Mouse (Mus musculus) erythroblast, embryonic 14.5 days (primary cell): ENCODE measurements at regions not wholly inside any gene's neighbourhood (a gene's known extent, or its start where the extent isn't known, plus 50 kb on each side); places are given as distances from the start of the nearest gene placed in this dataset.
"Not testable (repeated sequence)": the region's sequence is repeated elsewhere in the genome, so short reads cannot be mapped to it uniquely, and the experiment has no call there.

Experiments
- H3K27me3 ChIP-seq: 2 replicates; pipeline ENCODE4 v1.6.1; 2012; ENCODE audit warnings: inconsistent platforms; ENCODE audit not compliant: control insufficient read depth
- H3K36me3 ChIP-seq: 2 replicates; pipeline ENCODE4 v1.6.1; 2012; ENCODE audit warnings: mild to moderate bottlenecking, inconsistent platforms; ENCODE audit not compliant: control insufficient read depth
- H3K4me1 ChIP-seq: 2 replicates; pipeline ENCODE4 v1.6.1; 2012; ENCODE audit warnings: inconsistent platforms; ENCODE audit not compliant: control insufficient read depth
- H3K4me3 ChIP-seq: replicated peaks from 2 replicates; pipeline ENCODE3; 2012; ENCODE audit warnings: moderate library complexity, mild to moderate bottlenecking, inconsistent platforms
- H3K9me3 ChIP-seq: 2 replicates; pipeline ENCODE4 v1.6.1; 2012; ENCODE audit warnings: low read length, inconsistent platforms, mixed read lengths; ENCODE audit not compliant: control insufficient read depth
- GATA1 ChIP-seq: IDR thresholded peaks from 2 replicates; pipeline ENCODE4 v1.6.1; 2012; ENCODE audit warnings: low read length, inconsistent platforms, mixed read lengths
- TAL1 ChIP-seq: IDR thresholded peaks from 3 replicates; pipeline ENCODE4 v1.6.1; 2012; ENCODE audit warnings: low read length, inconsistent platforms, mixed read lengths

- Histone ChIP-seq H3K27me3 (no peaks in the 10 kb centered on the region), H3K4me3 (no peak overlapping the region), H3K9me3 (no peaks in the 10 kb centered on the region), H3K36me3 (no peaks in the 10 kb centered on the region), H3K4me1 (peaks cover 36% of the 10 kb centered on the region)
- TF ChIP-seq TAL1 (no peak), GATA1 (no peak)
These were observed 114.6 kb downstream of the Car2 start for GRCm38 (mm10) chr3:15000657-15001056.

DNA sequence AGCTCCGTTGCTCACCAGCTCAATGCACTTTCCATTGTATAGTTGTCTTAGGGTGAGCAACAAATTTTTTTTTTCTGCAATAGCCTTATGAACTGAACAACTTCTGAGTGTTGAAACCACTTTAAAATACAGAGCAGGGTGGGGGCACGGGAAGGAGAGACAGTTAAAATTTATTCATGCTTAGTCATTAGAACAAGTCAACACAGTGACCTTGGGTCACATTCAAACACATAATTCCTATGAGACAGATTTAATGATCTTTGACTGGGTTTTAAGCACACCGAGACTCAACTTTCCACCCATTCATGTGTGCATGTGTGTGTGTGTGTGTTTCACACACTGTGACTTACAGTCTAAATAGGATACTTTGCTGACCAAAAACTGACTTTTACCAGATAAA is 121.7 kb downstream of the Car2 start:
- no peaks in the 10 kb centered on the region for H3K27me3 ChIP-seq
- H3K36me3 ChIP-seq, result no peaks in the 10 kb centered on the region
- no peak for TF ChIP-seq TAL1
- peaks cover 1% of the 10 kb centered on the region; the same call in 1 of the 2 replicates for H3K4me1 ChIP-seq
- H3K4me3 ChIP-seq, result no peak overlapping the region
- H3K9me3 ChIP-seq, result no peaks in the 10 kb centered on the region

- H3K4me3 ChIP-seq, result no peak overlapping the region
- no peaks in the 10 kb centered on the region for H3K9me3 ChIP-seq
- H3K36me3 ChIP-seq, result no peaks in the 10 kb centered on the region
- peaks cover 1% of the 10 kb centered on the region; the same call in 1 of the 2 replicates for H3K4me1 ChIP-seq
- no peak for TF ChIP-seq GATA1
- TF ChIP-seq TAL1, result no peak
- H3K27me3 ChIP-seq, result no peaks in the 10 kb centered on the region
These were observed 122.4 kb downstream of the Car2 start for GRCm38 (mm10) chr3:15008501-15008900.

DNA sequence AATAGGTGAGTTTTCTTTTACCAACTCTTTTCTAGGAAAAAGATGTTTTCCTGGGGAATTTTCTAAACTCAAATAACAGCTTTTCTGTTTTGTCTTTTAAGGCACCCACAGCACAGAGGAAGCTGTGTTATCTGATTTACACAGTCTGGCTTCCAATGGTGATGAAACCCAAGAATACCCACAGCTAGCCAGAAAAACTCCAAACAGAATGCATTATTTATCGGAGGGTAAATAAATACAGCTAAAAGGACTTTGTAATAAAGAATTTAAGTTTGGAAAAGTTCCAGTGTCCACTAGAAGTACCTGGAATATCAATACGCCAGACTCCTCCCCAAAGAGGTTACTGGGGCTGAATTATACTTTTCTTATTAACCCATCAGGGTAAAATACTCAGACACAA is 123.7 kb downstream of the Car2 start:
- Histone ChIP-seq H3K4me1 (peaks cover 1% of the 10 kb centered on the region; the same call in 1 of the 2 replicates), H3K9me3 (no peaks in the 10 kb centered on the region), H3K4me3 (no peak overlapping the region), H3K27me3 (no peaks in the 10 kb centered on the region), H3K36me3 (no peaks in the 10 kb centered on the region)
- TF ChIP-seq TAL1 (no peak), GATA1 (no peak)

DNA sequence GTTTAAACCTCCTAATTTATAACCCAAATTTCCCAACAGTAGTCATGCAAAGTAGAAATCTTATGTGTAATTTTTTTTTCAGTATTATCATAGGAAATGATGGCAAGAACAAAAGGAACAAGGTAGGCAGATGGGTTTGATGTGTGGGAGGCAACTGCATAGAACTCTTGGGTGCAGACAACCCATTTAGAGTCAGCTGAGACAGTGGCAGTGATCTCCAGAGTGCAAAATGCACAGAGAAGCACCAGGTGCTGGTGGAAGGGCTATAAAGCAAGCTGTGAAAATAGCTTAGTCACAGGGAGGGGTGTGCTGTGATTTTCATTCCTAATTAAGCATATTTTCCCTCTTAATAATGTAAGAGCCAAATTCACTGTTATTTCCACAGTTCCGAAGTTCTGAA is 130.5 kb downstream of the Car2 start:
- no peak for TF ChIP-seq TAL1
- TF ChIP-seq GATA1, result no peak
- H3K4me1 ChIP-seq, result peaks cover 1% of the 10 kb centered on the region; the same call in 1 of the 2 replicates
- H3K9me3 ChIP-seq, result no peaks in the 10 kb centered on the region
- H3K4me3 ChIP-seq, result no peak overlapping the region
- H3K27me3 ChIP-seq, result no peaks in the 10 kb centered on the region
- H3K36me3 ChIP-seq, result no peaks in the 10 kb centered on the region

- H3K9me3 ChIP-seq, result no peaks in the 10 kb centered on the region
- no peaks in the 10 kb centered on the region for H3K27me3 ChIP-seq
- peaks cover 2% of the 10 kb centered on the region for H3K4me1 ChIP-seq
- TF ChIP-seq TAL1, result no peak
- TF ChIP-seq GATA1, result no peak
- no peaks in the 10 kb centered on the region for H3K36me3 ChIP-seq
- H3K4me3 ChIP-seq, result no peak overlapping the region
These were observed 136.7 kb downstream of the Car2 start for GRCm38 (mm10) chr3:15022773-15023172.

- Histone ChIP-seq H3K27me3 (no peaks in the 10 kb centered on the region), H3K4me1 (no peaks in the 10 kb centered on the region), H3K4me3 (no peak overlapping the region), H3K9me3 (no peaks in the 10 kb centered on the region), H3K36me3 (no peaks in the 10 kb centered on the region)
- TF ChIP-seq GATA1, result no peak
- no peak for TF ChIP-seq TAL1
These were observed 154.9 kb downstream of the Car2 start for GRCm38 (mm10) chr3:15040866-15041528.

DNA sequence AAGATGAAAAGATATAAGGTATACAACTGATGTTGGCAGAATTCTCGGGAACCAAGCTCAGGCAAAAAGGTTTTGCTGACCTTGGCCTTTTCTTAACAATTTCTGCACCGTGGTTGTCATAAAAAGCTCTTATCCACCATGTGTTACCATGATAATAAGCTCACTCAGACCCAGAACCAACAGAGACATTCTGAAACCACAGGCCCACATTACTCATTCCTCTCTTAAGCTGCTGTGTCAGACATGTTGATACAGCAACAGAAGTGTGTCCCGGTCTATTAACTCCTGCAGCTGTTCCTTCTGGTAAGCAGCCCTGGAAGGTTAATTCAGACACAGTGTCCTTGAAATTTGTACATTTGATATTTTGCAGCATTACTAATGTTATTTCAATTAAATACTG is 167.9 kb downstream of the Car2 start:
- TF ChIP-seq TAL1 (no peak), GATA1 (no peak)
- H3K27me3 ChIP-seq, result no peaks in the 10 kb centered on the region
- peaks cover 2% of the 10 kb centered on the region; the same call in 1 of the 2 replicates for H3K9me3 ChIP-seq
- no peak overlapping the region for H3K4me3 ChIP-seq
- H3K36me3 ChIP-seq, result no peaks in the 10 kb centered on the region
- no peaks in the 10 kb centered on the region for H3K4me1 ChIP-seq

- H3K36me3 ChIP-seq, H3K4me3 ChIP-seq, H3K27me3 ChIP-seq, H3K4me1 ChIP-seq, H3K9me3 ChIP-seq: not testable (repeated sequence)
These were observed 169.6 kb downstream of the Car2 start for GRCm38 (mm10) chr3:15055516-15056256.

GRCm38 (mm10) chr3:15056788-15057585 is 170.9 kb downstream of the Car2 start:
- H3K4me3 ChIP-seq, H3K9me3 ChIP-seq, H3K4me1 ChIP-seq, H3K36me3 ChIP-seq, H3K27me3 ChIP-seq: not testable (repeated sequence)
